ENCODE assay signal across 13 mouse cellular contexts in the genomic region with DNA sequence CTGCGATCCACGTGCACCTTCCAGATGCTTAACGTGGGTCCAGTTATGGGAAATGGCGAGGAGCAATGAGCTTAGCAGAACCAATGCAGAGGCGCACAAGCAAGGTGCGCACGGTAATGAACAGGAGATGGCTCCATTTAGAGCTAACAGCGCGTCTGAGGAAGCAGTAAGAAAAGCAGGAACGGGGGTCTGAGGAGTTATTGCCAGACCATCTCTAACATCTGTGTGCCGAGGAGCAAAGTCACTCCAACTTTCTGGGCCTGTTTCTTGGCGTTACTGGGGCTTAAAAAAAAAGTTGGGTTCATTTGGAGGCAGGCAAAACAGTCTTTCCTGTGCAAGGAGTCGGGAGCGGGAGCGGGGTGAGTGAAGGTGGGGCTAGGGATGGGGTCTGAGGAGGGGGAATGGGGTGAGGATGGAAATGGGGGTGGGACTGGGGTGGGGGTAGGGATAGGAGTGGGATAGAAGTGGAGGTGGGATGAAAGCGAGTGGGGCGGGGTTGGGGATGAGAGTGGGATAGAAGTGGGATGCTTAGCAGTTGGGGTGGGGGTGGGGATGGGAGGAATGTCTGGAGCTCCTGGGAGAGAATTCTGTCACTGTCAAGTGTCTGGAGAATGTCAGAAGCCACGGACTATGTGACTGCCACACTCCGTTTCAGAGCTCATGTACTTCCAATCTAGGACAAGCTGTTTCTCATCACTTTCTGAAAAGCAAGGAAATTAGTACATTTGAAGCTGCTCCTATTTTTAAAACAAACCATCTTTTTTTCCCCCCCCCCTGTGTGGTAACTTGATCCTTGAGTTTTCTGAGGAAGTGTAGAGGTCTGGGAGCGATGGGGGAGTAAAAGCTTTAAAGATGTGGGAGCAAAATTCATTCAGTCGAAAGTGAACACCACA.
DNase-seq lines count a peak whose midpoint lies in the region; ATAC-seq lines count a peak whose summit lies in the region.
"Had no signal": no experiment of that assay in that cellular context is flagged by ENCODE, and none has a peak within 500 bp of the region (broad histone marks: within the 10 kb centered on the region; RNA-seq: fewer than 3 reads in every experiment).

No protein-coding gene starts in this region.

- WGBS in heart, embryonic 13.5 days: 15% methylated on average over 21 of the region's 21 CpGs
- 16% methylated on average over 21 of the region's 21 CpGs for WGBS in lung, embryonic 16.5 days
- WGBS in embryonic facial prominence, embryonic 13.5 days: 12% methylated on average over 21 of the region's 21 CpGs
- 31% methylated on average over 21 of the region's 21 CpGs for WGBS in neural tube, embryonic 15.5 days

- peak overlapping the region; percentile 68 for H3K27ac ChIP-seq in heart, embryonic 13.5 days (replicated peaks)
- H3K27ac ChIP-seq in lung, embryonic 16.5 days (ENCODE audit: low read length): peak overlapping the region; percentile 65
- H3K27ac ChIP-seq in embryonic facial prominence, embryonic 13.5 days: peak overlapping the region; percentile 82
- no peak overlapping the region for H3K27ac ChIP-seq in neural tube, embryonic 15.5 days (replicated peaks)

- 0 out of 2 replicates have a peak, but pooled peaks have one; percentile 26 for ATAC-seq in heart, embryonic 13.5 days (ENCODE audit: extremely low read depth, insufficient number of reproducible peaks, low FRiP score, low TSS enrichment)
- peak; percentile 93 for ATAC-seq in lung, embryonic 16.5 days (ENCODE audit: low read depth)
- ATAC-seq in embryonic facial prominence, embryonic 13.5 days (ENCODE audit: insufficient number of reproducible peaks, insufficient read depth, low FRiP score, low TSS enrichment, low read depth): peak; percentile 60; the same call in 1 of the 2 replicates
- no peak for ATAC-seq in neural tube, embryonic 15.5 days (ENCODE audit: low FRiP score)

- peak overlapping the region; percentile 26 for H3K4me3 ChIP-seq in heart, embryonic 13.5 days
- H3K4me3 ChIP-seq in lung, embryonic 16.5 days (ENCODE audit: low read length): no peak overlapping the region
- H3K4me3 ChIP-seq in embryonic facial prominence, embryonic 13.5 days: peak overlapping the region; percentile 14; the same call in 1 of the 2 replicates
- no peak overlapping the region for H3K4me3 ChIP-seq in neural tube, embryonic 15.5 days (replicated peaks)

- H3K27me3 ChIP-seq in heart, embryonic 13.5 days (replicated peaks): no peaks in the 10 kb centered on the region
- H3K27me3 ChIP-seq in lung, embryonic 16.5 days (ENCODE audit: control insufficient read depth, insufficient read depth, low read depth, low read length): no peaks in the 10 kb centered on the region
- H3K27me3 ChIP-seq in embryonic facial prominence, embryonic 13.5 days: no peaks in the 10 kb centered on the region
- no peaks in the 10 kb centered on the region for H3K27me3 ChIP-seq in neural tube, embryonic 15.5 days (replicated peaks)

- no peaks in the 10 kb centered on the region for H3K36me3 ChIP-seq in heart, embryonic 13.5 days
- H3K36me3 ChIP-seq in lung, embryonic 16.5 days (ENCODE audit: control insufficient read depth, insufficient read depth, low read length): no peaks in the 10 kb centered on the region
- no peaks in the 10 kb centered on the region for H3K36me3 ChIP-seq in embryonic facial prominence, embryonic 13.5 days
- no peaks in the 10 kb centered on the region for H3K36me3 ChIP-seq in neural tube, embryonic 15.5 days

- peak overlapping the region; percentile 62 for H3K9ac ChIP-seq in heart, embryonic 13.5 days
- 0 out of 2 replicates have a peak overlapping the region, but pooled peaks have one; percentile 17 for H3K9ac ChIP-seq in lung, embryonic 16.5 days (ENCODE audit: low read length)
- peak overlapping the region; percentile 41; the same call in 1 of the 2 replicates for H3K9ac ChIP-seq in embryonic facial prominence, embryonic 13.5 days
- no peak overlapping the region for H3K9ac ChIP-seq in neural tube, embryonic 15.5 days (replicated peaks)

- DNase-seq in heart, postnatal 4 days: no peak
- DNase-seq in lung, adult 18-20 months: no peak
- no peak for DNase-seq in adrenal gland, postnatal 10 days
- no peak for DNase-seq in c-Kit-positive CD71-positive TER-119-positive erythroid progenitor cells, embryonic 14.5 days (ENCODE audit: low spot score)
- DNase-seq: adrenal gland, adult 8-10 months; cerebellum, postnatal 25 days; gastrocnemius, postnatal 10 days; right cerebral cortex, adult 18-20 months; thymus, postnatal 25 days had no signal

- peaks cover 8% of the 10 kb centered on the region for H3K9me3 ChIP-seq in heart, embryonic 13.5 days
- peaks cover 8% of the 10 kb centered on the region for H3K9me3 ChIP-seq in lung, embryonic 16.5 days (ENCODE audit: control insufficient read depth, low read length)
- no peaks in the 10 kb centered on the region for H3K9me3 ChIP-seq in embryonic facial prominence, embryonic 13.5 days
- H3K9me3 ChIP-seq in neural tube, embryonic 15.5 days (replicated peaks): no peaks in the 10 kb centered on the region

- peaks cover 36% of the 10 kb centered on the region for H3K4me1 ChIP-seq in heart, embryonic 13.5 days
- H3K4me1 ChIP-seq in lung, embryonic 16.5 days (replicated peaks; ENCODE audit: control insufficient read depth, insufficient read depth, low read length): peaks cover 13% of the 10 kb centered on the region
- peaks cover 38% of the 10 kb centered on the region for H3K4me1 ChIP-seq in embryonic facial prominence, embryonic 13.5 days
- peaks cover 5% of the 10 kb centered on the region; the same call in 1 of the 2 replicates for H3K4me1 ChIP-seq in neural tube, embryonic 15.5 days

- peak overlapping the region; percentile 62 for H3K4me2 ChIP-seq in heart, embryonic 13.5 days
- peak overlapping the region; percentile 18 for H3K4me2 ChIP-seq in lung, embryonic 16.5 days (ENCODE audit: low read depth, low read length)
- H3K4me2 ChIP-seq in embryonic facial prominence, embryonic 13.5 days: peak overlapping the region; percentile 52
- H3K4me2 ChIP-seq in neural tube, embryonic 15.5 days: peak overlapping the region; percentile 31

Comparison
In these comparisons a context has a peak if more than half of its experiments do, and no peak if none do; other contexts are left out.
1. H3K4me3 ChIP-seq: peak in heart, embryonic 13.5 days (single experiment) and embryonic facial prominence, embryonic 13.5 days (single experiment); none in lung, embryonic 16.5 days (single experiment) and neural tube, embryonic 15.5 days (single experiment).
2. Peak in every context shown above with its lines, with median percentiles within 50 percentile points of each other: H3K4me2 ChIP-seq.